Mouse (Mus musculus): ENCODE results near the gene Chil3. TPM values are rescaled to one million over a fixed set of nuclear protein-coding genes. Genes with fewer than 3 reads are reported as not detected.

The Chil3 gene
- polyA plus RNA-seq, 1 experiment from 2014 or later: not detected

Other genes starting within 250 kb of the Chil3 start
- 1.1 and 1.2 TPM in 2 replicates for gene I830077J02Rik, start 234.9 kb downstream of the Chil3 start, polyA plus RNA-seq (2014; fragmentation: Nextera tagmentation; extraction: Ambion mirVana)
- gene Wdr77, start 208.2 kb downstream of the Chil3 start, polyA plus RNA-seq (2014; fragmentation: Nextera tagmentation; extraction: Ambion mirVana): 159 and 169 TPM in 2 replicates
- 498 and 500 TPM in 2 replicates for gene Atp5f1, start 207.5 kb downstream of the Chil3 start, polyA plus RNA-seq (2014; fragmentation: Nextera tagmentation; extraction: Ambion mirVana)
- gene Ovgp1, start 193.9 kb downstream of the Chil3 start, polyA plus RNA-seq (2014; fragmentation: Nextera tagmentation; extraction: Ambion mirVana): 1.1 and 1.8 TPM in 2 replicates
- gene Pifo, start 152.9 kb downstream of the Chil3 start, polyA plus RNA-seq (2014; fragmentation: Nextera tagmentation; extraction: Ambion mirVana): not detected in 2 replicates
- 0.19 TPM in 1 of 2 replicates, not detected in the other for gene Chil5, start 134.8 kb downstream of the Chil3 start, polyA plus RNA-seq (2014; fragmentation: Nextera tagmentation; extraction: Ambion mirVana)
- gene Chia1, start 54.3 kb downstream of the Chil3 start, polyA plus RNA-seq (2014; fragmentation: Nextera tagmentation; extraction: Ambion mirVana): not detected in 2 replicates
- not detected in 2 replicates for gene Chil4, start 51.9 kb upstream of the Chil3 start, polyA plus RNA-seq (2014; fragmentation: Nextera tagmentation; extraction: Ambion mirVana)
- not detected in 2 replicates for gene Chil6, start 238.6 kb upstream of the Chil3 start, polyA plus RNA-seq (2014; fragmentation: Nextera tagmentation; extraction: Ambion mirVana)